ENCODE assay signal across 18 mouse cellular contexts in the genomic region with DNA sequence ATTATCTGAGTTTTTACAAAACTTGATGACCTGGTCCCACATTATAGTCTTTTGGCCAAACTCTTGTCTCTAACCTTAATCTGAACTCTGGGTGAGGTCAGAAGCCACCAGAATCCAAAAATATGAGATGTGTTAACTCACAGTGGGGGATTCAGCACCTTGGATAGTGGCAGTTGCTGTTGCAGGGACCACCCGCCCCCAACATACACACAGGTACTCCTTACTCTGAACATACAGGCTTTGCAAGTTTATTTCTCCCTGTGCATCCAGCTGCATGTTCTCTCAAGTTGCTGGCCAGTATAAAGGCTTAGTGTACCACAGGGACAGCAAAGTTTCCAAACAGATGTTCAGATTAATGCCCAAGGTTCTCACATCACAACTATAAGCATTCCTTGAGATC.
DNase-seq lines count a peak whose midpoint lies in the region; ATAC-seq and TF ChIP-seq lines count a peak whose summit lies in the region.
"Had no signal": no experiment of that assay in that cellular context is flagged by ENCODE, and none has a peak within 500 bp of the region (broad histone marks: within the 10 kb centered on the region; RNA-seq: fewer than 3 reads in every experiment).

No protein-coding gene starts in this region.

- no peak overlapping the region for H3K4me2 ChIP-seq in kidney, postnatal 0 days (ENCODE audit: low read length)
- H3K4me2 ChIP-seq: kidney, embryonic 15.5 days; liver, embryonic 11.5 days; midbrain, embryonic 11.5 days; neural tube, embryonic 13.5 days had no signal

- WGBS in kidney, postnatal 0 days: 5% methylated on average over 1 of the region's 1 CpGs
- 16% methylated on average over 1 of the region's 1 CpGs for WGBS in limb, embryonic 10.5 days

- DNase-seq in kidney, postnatal 0 days (ENCODE audit: low spot score): peak; percentile 53
- no peak for DNase-seq in kidney, postnatal 36 days
- peak; percentile 4 for DNase-seq in NIH3T3 (ENCODE audit: low read depth)
- DNase-seq in embryo, embryonic 10.5 days (ENCODE audit: low spot score): peak; percentile 64
- DNase-seq in limb, embryonic 10.5 days (ENCODE audit: low spot score): peak; percentile 58
- DNase-seq in spleen, postnatal 4 days (ENCODE audit: low spot score in 2 of 2): no peak
- DNase-seq in right cerebral cortex, adult 2 months (ENCODE audit: low spot score in 2 of 2): no peak
- no peak for DNase-seq in left cerebral cortex, postnatal 10 days (ENCODE audit: extremely low spot score in 1 of 2, low spot score in 2 of 2)
- DNase-seq: adrenal gland, postnatal 36 days; cerebellum, adult 11-12 months; cerebellum, postnatal 36 days; gastrocnemius, postnatal 14 days; lung, adult 18-20 months; thymus, adult 2 months had no signal

- no peak for ATAC-seq in kidney, postnatal 0 days (replicated peaks; ENCODE audit: low FRiP score, low read depth)

- no peak overlapping the region for H3K27ac ChIP-seq in kidney, postnatal 0 days
- H3K27ac ChIP-seq in limb, embryonic 10.5 days: no peak overlapping the region
- H3K27ac ChIP-seq: kidney, embryonic 15.5 days; neural tube, embryonic 13.5 days had no signal

- H3K9ac ChIP-seq in kidney, postnatal 0 days (ENCODE audit: low read depth, low read length): no peak overlapping the region
- H3K9ac ChIP-seq: kidney, embryonic 15.5 days; neural tube, embryonic 13.5 days had no signal

- no peak for TF ChIP-seq CTCF in kidney, postnatal 0 days (IDR thresholded peaks at IDR 0.05; ENCODE audit: low read depth)

- no peaks in the 10 kb centered on the region for H3K27me3 ChIP-seq in kidney, postnatal 0 days (ENCODE audit: insufficient read depth, low read length)
- no peaks in the 10 kb centered on the region for H3K27me3 ChIP-seq in limb, embryonic 10.5 days (ENCODE audit: low read depth, poor library complexity, severe bottlenecking)
- H3K27me3 ChIP-seq: kidney, embryonic 15.5 days; neural tube, embryonic 13.5 days had no signal

- no peaks in the 10 kb centered on the region for H3K4me1 ChIP-seq in kidney, postnatal 0 days (replicated peaks; ENCODE audit: insufficient read depth, low read length)
- H3K4me1 ChIP-seq in limb, embryonic 10.5 days: no peaks in the 10 kb centered on the region
- H3K4me1 ChIP-seq: neural tube, embryonic 13.5 days had no signal

- no peak overlapping the region for H3K4me3 ChIP-seq in kidney, postnatal 0 days (replicated peaks; ENCODE audit: low read depth, low read length)
- H3K4me3 ChIP-seq in limb, embryonic 10.5 days: no peak overlapping the region
- H3K4me3 ChIP-seq: kidney, embryonic 15.5 days; neural tube, embryonic 13.5 days had no signal

- H3K36me3 ChIP-seq in kidney, postnatal 0 days (ENCODE audit: insufficient read depth, low read length): no peaks in the 10 kb centered on the region
- no peaks in the 10 kb centered on the region for H3K36me3 ChIP-seq in limb, embryonic 10.5 days
- H3K36me3 ChIP-seq: kidney, embryonic 15.5 days; neural tube, embryonic 13.5 days had no signal

- H3K9me3 ChIP-seq in kidney, postnatal 0 days (replicated peaks; ENCODE audit: low read length): no peaks in the 10 kb centered on the region
- H3K9me3 ChIP-seq in limb, embryonic 10.5 days (replicated peaks): no peaks in the 10 kb centered on the region
- H3K9me3 ChIP-seq: kidney, embryonic 15.5 days; neural tube, embryonic 13.5 days had no signal

- intact Hi-C loops in left cerebral cortex, postnatal 10 days (cut with DNase I): no loop called here

Comparison
In these comparisons a context has a peak if more than half of its experiments do, and no peak if none do; other contexts are left out.
1. DNase-seq: peak in kidney, postnatal 0 days (single experiment), NIH3T3 (single experiment), embryo, embryonic 10.5 days (single experiment) and limb, embryonic 10.5 days (single experiment); none in kidney, postnatal 36 days (0 of 2), spleen, postnatal 4 days (0 of 2), right cerebral cortex, adult 2 months (0 of 2) and left cerebral cortex, postnatal 10 days (0 of 2).